Mouse (Mus musculus) brain, adult 2 months (tissue): ENCODE data around the gene Tmem131.
"Not testable (repeated sequence)": the region's sequence is repeated elsewhere in the genome, so short reads cannot be mapped to it uniquely, and the experiment has no call there.

ENCODE experiments used
- DNase-seq: peaks from one replicate; pipeline ENCODE4 v3.0.0; 2011; ENCODE audit warnings: low read depth, low spot score

Tmem131 gene

DNA sequence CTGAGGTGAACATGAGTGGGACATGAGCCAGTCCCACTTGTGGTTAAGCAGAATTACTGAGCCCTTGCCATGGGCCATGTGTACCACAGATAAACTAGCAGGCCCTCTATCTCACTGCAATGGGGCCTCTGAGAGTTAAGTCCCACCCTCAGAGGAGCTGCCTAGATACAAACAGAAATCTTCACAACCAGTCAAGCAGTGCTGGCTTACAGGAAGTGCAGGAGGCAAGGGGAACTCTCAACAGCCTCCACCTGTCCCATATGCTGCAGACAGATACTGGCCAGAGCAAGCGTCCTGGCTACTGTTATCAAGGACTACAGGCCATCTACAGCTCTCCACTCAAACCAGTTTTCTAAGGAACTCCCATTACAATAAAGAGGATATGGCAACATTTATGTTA lies 23.7 kb downstream of the Tmem131 start:
- DNase-seq: no peak

DNA sequence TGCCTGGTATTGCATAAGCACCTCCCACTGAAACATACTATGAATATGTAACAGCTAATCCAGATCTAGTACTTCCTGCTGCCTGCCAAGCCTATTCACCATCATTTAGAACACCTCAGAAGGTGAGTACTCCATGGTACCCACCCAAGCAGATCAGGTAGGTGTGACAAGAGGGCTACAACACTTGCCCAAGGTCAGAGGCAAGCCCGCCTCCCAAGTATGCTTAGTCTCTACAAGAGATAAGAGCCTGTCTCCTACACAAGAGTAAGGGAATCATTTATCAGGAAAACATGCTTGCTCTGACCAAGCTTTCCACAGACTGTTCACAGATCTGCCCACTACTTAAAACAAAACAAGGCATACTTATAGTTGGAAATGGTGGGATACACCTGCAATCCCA lies 26.0 kb downstream of the Tmem131 start:
- DNase-seq: no peak

DNA sequence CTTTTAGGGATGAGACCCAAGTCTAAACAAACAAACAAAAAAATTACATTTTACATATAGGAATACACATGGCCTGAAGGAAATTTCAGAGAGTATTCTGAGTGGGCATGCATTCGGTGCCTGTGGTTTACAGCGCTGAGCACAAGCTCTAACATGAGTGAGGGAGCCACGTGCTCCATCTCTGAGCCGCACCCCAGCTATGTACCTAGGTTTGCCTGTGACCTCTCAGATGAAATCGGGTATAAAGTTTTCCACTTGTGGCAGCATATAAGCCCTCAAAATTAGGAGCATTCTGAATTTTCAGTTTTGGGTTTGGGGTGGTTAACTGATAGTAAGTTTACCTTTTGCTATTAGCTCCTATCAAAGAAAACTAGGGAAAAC lies 28.3 kb downstream of the Tmem131 start:
- DNase-seq: no peak

DNA sequence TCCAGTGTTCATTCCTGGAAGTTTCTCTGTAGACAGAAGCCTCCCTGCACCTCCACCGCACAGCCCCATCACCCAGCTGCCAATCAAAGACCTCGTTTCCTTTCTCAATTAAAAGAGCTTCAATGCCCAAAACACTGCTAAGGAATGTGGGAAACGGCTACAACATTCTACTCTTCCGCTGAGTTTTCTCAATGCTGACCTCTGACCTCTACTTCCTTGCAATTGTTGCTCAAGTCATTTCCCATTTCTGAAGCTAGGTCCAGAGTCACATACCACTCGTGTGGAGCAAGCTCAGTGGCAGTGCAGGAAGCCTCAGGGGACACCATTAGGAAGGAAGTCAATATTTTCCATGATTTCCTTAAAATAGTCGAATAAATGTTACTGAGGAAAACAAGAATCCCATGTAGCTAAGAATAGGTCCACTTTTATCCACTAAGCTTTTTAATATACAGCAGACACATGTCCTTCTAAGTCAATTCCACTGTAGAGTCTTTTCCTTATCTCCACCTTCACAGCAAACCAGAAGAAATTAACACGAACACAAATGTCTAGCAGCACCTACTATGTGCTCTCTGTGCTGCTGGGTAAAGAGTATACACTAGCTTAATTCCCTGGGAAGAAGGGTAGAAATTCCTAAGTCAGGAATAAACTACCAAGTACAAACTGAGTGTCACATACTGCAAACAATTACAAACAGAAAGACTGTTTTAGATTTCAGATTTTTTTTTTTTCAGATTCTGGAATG lies 28.8 kb downstream of the Tmem131 start:
- no peak for DNase-seq

DNA sequence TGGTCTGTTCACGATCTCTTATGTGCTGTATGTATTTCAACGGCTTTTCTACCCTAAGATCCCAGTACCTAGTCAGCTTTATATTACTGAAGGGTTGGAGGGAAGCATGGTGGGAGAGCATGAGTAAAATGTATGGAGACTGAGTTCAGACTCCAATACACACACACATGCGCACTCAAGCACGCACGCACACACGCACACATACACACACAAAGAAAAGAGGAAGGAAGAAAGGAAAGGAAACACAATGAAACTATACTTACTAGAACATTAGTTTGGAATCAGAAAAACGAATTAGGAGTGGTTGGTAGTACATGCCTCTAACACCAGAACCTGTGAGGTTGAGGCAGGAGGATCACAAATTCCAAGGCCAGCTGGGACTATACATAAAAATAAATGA lies 29.7 kb downstream of the Tmem131 start:
- DNase-seq: no peak

DNA sequence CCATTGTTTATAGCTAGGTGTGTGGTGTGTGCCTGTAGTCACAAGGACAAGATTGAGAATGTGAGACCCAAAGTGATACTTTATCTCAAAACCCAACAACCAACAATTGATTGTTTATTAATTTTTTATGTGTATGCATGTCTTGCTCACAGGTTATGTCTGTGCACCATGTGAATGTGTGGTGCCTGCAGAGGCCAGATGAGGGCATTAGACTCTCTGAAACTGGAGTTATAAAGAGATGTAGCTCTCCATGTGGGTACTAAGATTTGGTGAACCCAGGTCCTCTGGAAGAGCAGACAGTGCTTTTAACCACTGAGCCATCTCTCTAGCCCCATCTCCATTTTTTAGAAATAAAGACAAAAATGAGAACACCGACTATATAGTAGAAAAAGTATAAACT lies 31.2 kb downstream of the Tmem131 start:
- no peak for DNase-seq

DNA sequence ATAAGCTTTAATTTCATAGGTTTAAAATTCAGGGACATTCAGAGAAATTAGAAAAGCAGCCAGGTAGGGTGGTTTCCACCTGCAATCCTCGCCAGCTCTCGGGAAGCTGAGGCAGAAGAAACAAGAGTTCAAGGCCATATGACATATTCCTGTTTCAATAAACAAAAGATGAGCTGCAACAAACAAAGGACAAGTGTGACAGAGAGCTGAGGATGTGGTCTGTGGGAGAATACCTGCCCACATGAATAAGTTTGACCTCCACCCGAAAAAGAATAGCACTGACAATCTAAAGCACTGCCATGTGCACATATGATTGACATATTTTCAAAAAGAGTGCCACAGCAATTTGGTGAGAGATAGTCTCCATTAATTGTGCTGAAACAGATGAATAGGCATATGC lies 31.9 kb downstream of the Tmem131 start:
- DNase-seq: no peak

DNA sequence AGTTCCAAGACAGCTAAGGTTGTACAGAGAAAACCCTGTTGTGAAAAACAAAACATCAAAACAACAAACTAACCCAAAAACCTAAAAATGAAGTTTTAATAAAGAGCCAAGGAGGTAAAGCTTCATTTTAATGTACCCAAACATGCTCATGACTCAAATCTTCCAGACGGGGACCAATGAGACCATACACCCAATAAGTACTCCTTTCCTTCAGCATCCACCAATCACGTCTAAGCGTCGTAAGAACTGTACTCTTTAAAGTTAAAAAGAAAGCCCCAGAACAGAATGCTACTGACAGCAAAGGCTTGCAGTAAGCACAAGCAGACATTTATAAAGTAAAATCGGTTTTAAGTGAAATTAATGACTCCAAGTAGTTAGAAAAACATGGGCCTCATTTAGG lies 33.1 kb downstream of the Tmem131 start:
- no peak for DNase-seq

DNA sequence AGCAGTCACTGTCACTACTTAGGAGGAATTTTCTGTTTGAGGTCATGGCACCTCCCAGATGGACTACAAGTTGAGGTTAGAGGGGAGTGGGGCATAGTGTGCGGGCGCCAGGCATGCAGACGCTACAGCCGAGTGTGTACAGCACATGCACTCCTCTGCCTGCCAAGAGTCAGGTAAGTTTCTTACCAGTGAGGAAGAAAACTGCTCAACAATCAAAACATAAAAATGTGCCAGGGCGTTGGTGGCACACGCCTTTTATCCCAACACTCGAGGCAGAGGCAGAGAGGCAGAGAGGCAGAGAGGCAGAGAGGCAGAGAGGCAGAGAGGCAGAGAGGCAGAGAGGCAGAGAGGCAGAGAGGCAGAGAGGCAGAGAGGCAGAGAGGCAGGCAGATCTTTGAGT lies 33.5 kb downstream of the Tmem131 start:
- DNase-seq: not testable (repeated sequence)

DNA sequence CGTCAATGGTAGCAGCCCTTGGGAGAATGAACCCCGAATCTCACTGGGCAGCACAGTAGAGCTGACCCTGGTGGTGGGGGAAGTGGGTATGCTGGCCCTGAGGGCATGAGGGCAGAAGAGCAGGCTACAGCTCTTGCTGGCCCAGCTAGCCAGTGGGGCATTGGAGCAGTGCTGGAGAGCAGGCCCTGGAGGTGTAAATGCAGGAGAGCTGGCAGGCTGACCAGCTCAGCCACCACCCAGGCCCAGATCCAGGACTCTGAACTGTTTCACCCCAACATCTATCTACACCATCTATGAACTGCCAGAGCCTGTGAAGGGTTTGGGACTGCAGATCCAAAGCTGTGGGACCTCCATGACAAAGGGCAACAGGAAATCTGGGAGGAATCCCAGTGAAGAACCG lies 38.2 kb downstream of the Tmem131 start:
- DNase-seq: no peak

DNA sequence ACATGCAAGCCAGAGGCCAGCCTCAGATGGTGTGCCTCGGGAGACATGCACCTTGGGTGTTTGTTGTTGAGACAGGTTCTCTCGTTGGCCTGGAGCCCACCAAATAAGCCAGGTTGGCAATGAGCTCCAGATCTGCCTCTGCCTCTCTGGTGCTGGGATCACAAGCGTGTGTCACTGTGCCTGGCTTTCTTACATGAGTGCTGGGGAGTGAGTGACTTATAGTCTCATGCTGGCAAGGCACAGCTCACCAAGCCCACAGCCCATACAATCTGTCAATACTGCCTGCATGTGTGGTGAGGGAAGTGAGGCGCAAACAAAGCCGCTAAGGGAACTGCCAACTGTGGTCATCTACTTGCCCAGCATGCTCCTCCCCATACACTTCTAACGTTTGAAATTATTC lies 39.0 kb downstream of the Tmem131 start:
- peak; percentile 60 for DNase-seq

DNA sequence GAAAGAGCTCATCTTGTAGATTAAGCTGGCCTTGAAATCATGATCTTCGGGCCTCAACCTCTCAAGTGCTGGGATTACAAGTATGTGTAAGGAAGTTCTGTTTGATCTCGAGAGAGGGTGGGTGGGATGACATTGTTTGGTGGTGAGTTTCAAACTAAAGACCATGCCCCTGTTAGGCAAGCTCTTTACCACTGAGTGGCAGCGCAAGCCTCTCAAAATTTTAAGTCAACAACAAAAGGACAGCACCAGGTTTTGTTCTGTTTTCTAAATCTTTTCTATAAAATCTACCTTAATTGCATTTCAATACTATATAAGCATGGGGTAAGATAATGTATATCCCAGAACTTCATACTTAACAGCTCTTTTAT lies 39.4 kb downstream of the Tmem131 start:
- no peak for DNase-seq

DNA sequence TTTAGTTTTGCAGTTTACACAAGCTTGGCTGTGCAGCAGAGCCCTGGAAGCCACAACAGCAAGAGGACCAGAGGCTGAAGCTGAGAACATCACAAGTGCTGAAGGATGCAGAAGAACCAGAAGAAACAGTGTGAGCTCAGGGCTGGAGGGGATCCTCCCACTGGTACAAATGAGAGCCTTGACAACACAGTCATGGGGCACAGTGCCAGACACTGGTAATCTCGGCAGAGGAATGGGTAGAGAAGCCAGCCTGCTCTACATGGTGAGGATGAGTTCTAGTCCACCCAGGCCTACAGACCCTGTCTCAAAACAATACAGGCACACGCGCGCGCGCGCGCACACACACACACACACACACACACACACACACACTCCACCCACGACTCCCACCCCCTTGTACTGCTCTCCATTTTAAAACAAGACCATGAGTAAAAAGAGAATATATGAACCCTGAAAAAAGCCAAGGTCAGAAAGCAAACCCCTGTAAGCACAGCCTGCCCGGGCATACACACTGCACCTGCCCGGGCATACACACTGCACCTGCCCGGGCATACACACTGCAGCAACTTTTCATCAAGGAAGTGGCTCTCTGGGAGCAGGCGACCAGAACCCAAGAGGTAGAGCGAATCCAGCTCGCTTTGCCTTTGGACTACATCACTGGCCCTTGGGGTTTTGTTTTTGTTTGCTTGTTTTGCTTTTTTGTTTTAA lies 39.9 kb downstream of the Tmem131 start:
- peak; percentile 75 for DNase-seq

DNA sequence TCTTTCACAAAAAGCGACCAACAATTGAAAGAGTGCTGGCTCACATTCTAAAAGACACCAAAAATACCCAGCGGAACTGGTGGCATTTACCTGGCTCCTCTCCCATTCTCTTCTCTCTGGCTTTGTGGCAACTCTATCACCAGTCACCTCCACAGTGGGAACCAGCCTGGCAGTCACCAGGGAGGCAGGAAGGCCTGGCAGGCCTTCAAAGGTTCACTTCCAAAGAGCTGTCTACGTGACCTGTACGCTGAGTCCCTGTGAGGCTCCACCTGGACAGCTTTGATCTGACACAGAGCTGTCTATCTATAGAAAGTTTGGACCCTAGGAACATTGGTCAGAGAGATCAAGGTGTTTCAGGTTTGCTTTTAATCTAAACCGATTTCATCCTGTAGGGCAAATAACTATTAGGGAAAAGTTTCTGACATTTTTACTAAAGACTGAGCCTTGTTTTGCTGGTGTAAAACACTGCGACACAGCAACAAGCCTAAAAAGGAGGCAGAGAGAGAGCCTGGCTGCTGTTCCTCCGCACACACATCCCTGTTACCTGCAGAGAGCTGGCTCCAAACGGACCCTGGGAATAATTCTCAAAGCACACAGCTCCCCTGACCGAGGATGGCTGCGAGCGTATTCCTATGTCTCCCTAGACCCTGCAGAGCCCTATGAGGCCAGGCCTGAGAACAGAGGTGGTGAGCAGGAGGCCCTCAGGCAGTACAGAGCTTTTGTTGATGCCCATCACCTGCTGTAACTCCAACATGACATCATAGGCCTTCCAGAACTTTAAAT lies 40.7 kb downstream of the Tmem131 start:
- DNase-seq: peak; percentile 97

DNA sequence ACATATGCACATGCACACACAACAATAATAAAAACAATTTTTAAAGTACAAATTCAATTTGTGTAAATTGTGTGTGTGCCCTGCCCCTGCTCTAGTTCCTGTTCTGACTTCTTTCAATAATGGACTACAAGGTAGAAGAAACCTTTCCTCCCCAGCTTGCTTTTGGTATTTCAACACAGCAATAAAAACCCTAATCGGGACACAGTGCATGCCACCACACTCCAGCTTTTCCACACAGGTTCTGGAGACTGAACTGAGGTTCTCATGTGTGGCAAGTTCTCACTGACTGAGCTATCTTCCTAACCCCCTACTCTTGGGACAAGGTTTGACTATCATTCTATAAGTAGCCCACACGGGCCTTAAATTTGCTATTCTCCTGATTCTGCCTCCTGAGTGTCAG lies 43.8 kb downstream of the Tmem131 start:
- DNase-seq: no peak

DNA sequence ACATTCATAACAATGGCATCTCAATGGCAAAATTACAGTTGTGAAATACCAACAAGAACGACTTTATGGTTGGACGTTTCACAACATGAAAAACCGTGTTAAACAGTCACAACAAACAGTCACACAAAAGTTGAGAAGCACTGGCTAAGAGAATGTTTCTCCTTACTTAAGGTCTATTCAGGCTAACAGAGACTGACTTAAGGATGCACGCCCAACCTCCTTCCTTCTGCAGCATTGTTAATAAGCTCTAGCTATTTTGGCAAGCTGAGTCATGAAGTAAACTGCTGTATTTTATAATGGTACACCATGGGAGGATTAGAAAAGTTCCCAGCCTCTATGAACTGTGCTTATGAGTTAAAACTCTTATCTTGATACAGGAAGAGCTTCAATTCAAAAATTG lies 47.0 kb downstream of the Tmem131 start:
- DNase-seq: peak; percentile 73

DNA sequence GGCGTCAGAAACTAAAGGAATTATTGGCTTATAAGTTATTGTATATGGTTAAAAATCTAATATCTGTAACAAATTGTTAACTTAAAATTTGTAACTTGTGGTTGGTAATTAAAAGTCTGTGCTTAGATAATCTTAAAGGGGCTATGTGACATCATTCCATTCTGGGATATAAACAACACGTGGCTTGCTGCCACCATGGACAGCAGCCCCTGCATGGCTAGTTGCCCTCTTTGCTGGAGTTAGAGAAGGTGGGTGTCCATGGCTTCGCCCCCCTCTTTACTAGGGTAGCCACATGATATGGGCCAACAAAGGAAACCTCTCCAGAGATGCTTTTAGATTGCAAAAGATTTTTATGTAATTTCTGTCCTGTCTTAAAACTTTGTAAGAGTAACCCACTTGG lies 48.0 kb downstream of the Tmem131 start:
- no peak for DNase-seq

DNA sequence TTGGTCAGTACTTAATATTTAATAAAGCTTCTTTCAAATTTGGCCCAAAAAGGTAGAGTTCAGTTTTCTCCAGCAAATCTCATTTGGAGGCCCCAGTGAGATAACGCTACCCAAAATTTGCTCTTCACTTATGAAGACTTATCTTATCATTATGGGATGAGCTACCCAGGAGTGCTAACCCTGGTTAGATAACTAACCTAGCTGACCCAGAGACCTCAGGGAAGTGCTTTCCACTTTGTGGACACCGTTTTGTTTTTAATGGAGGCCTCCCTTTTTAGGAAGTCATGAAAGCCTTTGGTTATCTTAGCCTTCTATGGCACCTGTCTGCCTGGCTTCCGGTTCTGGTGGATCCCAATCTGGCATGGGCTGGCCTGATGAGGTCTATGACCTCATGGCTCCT lies 49.3 kb downstream of the Tmem131 start:
- no peak for DNase-seq

DNA sequence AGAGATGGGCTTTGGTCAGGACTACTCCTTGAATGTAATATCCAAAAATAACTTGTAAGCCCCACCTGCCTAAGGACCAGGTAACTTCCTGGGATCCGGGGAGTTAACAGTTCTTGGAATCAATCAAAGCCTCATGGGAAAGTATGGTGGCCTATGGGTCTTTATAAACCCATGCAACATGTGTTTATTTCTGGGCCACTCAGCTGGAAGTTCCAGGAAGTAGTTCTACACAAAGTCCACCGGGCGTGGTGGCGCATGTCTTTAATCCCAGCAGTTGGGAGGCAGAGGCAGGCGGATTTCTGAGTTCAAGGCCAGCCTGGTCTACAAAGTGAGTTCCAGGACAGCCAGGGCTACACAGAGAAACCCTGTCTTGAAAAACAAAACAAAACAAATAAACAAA lies 49.7 kb downstream of the Tmem131 start:
- DNase-seq: not testable (repeated sequence)

DNA sequence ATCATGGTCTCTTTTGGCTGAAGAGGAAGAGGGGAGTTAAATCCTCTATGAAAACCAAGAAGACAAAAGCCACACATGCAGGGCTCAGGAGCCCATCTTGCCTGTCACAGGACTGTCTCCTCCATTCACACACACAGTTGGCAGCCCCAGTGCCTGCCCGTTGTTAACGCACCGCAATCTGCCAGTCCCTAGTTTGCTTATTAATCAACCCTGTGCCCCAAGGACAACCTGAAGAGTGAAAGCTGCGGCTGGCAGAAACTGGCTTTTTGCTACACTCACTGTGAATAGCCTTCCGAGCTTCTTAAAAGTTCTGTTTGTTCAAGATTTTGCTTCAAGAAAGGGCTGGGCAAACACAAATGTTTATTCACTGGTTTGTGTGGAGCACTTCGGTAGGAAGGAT lies 50.3 kb downstream of the Tmem131 start:
- DNase-seq: no peak

DNA sequence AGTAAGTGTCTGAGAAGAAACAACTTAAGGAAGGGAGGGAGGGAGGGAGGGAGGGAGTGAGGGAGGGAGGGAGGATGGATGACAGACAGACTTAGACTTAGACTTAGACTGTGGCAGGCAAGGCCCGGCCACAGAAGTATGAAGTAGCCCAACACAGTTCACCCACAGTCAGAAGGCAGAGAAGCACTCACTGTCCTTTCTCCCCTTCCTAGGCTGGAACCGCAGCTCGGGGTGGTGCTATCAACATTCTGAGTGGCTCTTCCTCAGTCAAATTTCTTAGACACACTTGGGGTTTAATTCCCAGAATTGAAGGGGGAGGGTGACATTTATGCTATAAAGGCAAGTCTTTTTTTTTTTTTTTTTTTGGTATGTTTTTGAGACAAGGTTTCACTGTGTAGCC lies 51.0 kb downstream of the Tmem131 start:
- DNase-seq: no peak

DNA sequence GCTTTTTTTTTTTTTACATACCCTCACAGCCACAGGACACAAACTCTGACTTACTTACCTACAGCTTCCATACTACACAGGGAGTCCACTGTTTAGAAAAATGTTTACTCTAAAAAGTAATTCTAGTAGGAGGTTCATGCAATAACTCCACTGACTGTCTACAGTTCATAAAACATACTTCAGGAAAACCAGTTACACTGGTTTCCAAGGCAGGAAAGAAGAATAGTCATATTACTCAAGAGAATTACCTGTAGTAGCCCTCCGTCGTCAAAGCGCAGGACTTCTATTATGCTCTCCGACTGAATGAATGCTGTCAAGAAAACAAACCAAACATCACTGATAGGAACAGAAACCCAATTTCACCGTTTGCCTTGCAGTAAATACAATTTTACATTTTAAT lies 54.5 kb downstream of the Tmem131 start:
- DNase-seq: no peak

DNA sequence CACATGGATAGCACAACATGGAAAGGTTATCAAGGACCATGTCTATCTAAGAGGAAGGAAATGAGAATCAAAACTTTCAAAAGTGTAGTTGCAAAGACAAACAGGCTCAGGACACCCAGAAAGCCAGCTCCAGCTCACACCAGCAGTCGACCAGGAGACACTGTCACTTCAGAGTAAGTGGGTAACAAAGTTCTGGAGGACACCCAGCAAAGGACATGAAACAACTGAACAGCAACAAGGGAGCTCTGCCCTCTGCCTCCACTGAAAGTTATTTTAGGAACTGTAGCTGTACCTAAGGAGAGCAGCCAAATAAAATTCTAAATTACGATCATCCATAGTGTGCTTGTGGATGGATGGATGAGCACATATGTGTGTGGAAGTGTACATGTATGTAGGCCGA lies 56.3 kb downstream of the Tmem131 start:
- DNase-seq: no peak
